Mouse (Mus musculus) liver, embryonic 11.5 days (tissue): ENCODE measurements around the gene Btc. TPM values are rescaled to one million over a fixed set of nuclear protein-coding genes. Genes with fewer than 3 reads are reported as not detected.

Experiments
- ATAC-seq: fragments of 200-750 bp; cut with Nextera tagmentation; replicated peaks from 2 replicates; pipeline ENCODE4 v1.8.0; 2017; ENCODE audit warnings: moderate number of reproducible peaks, mild to moderate bottlenecking, moderate TSS enrichment, moderate library complexity; ENCODE audit not compliant: low FRiP score
- DNase-seq: peaks from one replicate; pipeline ENCODE4 v3.0.0-alpha.2; 2017; ENCODE audit warnings: low spot score
- H3K27ac ChIP-seq: fragments of 300-500 bp; sonication (generic); 2 replicates; pipeline ENCODE4 v1.5.1; 2014; ENCODE audit warnings: mild to moderate bottlenecking, low read depth, low read length, control low read depth
- H3K27me3 ChIP-seq: fragments of 300-500 bp; sonication (generic); replicated peaks from 2 replicates; pipeline ENCODE4 v1.6.1; 2014; ENCODE audit warnings: low read length, mixed read lengths; ENCODE audit not compliant: control insufficient read depth, insufficient read depth
- H3K36me3 ChIP-seq: fragments of 300-500 bp; sonication (generic); 2 replicates; pipeline ENCODE4 v1.6.1; 2014; ENCODE audit warnings: mild to moderate bottlenecking, low read length, moderate library complexity, mixed read lengths; ENCODE audit not compliant: control insufficient read depth, insufficient read depth
- H3K4me1 ChIP-seq: fragments of 300-500 bp; sonication (generic); replicated peaks from 2 replicates; pipeline ENCODE4 v1.6.1; 2014; ENCODE audit warnings: low read length, mixed read lengths; ENCODE audit not compliant: control insufficient read depth, insufficient read depth
- H3K4me2 ChIP-seq: fragments of 300-500 bp; sonication (generic); 2 replicates; pipeline ENCODE4 v1.6.1; 2014; ENCODE audit warnings: mild to moderate bottlenecking, control low read depth, moderate library complexity
- H3K4me3 ChIP-seq: fragments of 300-500 bp; sonication (generic); 2 replicates; pipeline ENCODE4 v1.5.1; 2014; ENCODE audit warnings: low read depth, low read length, control low read depth
- H3K9ac ChIP-seq: fragments of 300-500 bp; sonication (generic); 2 replicates; pipeline ENCODE4 v1.6.1; 2014; ENCODE audit warnings: low read depth, low read length, control low read depth
- H3K9me3 ChIP-seq: fragments of 300-500 bp; sonication (generic); 2 replicates; pipeline ENCODE4 v1.6.1; 2016; ENCODE audit warnings: low read length, inconsistent platforms, mixed read lengths; ENCODE audit not compliant: control insufficient read depth
- WGBS: fragments of 180-500 bp; shearing (Covaris S2); extraction: QIAGEN DNeasy Blood & Tissue Kit; methylation state at CpG from one replicate; pipeline ENCODE4 v1.1.7; 2014; 5-methylcytosine and 5-hydroxymethylcytosine counted together
- polyA plus RNA-seq: library from polyadenylated mRNA; unstranded; fragments of >200 nt; fragmentation: Nextera tagmentation; extraction: Ambion mirVana; gene quantifications from 2 replicates; pipeline ENCODE4 v1.2.1, GENCODE M21; 2014

Btc gene
- polyA plus RNA-seq = 0.23 and 0.52 TPM in 2 replicates

DNA sequence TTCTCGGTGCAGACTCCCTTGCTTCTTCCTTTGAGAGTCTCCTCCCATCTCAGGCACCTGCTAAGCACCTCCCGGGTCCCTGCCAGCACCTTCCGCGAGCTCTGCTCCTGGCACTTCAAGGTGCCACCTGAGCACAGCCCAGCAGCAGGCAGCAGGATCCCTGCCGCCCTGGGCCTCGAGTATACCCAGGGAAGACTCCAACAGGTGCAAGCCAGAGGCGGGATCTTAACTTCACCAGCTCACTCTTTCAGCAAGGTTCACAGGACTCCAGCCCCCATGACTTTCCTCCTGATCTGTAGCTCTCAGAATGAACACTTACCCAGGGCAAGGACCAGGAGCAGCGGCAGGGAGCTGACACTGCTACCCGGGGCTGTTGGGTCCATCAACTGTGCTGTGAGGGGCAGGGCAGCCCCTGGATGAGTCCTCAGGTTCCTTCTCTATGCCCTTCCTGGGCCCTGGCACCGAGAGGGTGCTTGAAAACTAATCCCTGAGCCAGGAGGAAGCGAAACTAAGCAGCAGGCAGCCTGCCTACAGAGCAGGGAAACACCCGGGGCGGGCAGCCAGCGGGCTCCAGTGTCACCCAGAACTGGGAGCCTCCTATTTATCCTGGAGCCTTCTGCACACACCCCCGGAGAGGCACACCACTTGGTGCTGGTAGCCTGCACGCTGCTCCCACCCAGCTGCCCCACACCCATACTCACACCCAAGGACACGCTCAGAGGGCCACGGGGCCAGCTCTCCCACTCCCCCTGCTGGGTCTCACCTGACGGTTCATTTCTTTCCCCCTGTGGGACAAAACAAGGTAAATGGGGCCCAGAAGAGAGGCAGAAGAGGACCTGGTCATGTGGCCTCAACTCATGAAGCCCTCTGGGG, at the start of gene Btc:
Gene Btc, minus strand, starts transcription at position 656 of the 873 bp plus-strand sequence.
- peak within 1 kb of the TSS; percentile 46 for H3K9ac ChIP-seq
- H3K36me3 ChIP-seq = no peaks in the 10 kb centered on the region
- 14% methylated on average over 19 of the region's 19 CpGs for WGBS
- H3K4me1 ChIP-seq = no peaks in the 10 kb centered on the region
- ATAC-seq = peak; percentile 76
- peak within 1 kb of the TSS; percentile 74 for H3K4me2 ChIP-seq
- no peak within 1 kb of the TSS for H3K27ac ChIP-seq
- DNase-seq = peak; percentile 60
- H3K9me3 ChIP-seq = no peaks in the 10 kb centered on the region
- H3K4me3 ChIP-seq = peak within 1 kb of the TSS; percentile 48
- H3K27me3 ChIP-seq = no peaks in the 10 kb centered on the region

DNA sequence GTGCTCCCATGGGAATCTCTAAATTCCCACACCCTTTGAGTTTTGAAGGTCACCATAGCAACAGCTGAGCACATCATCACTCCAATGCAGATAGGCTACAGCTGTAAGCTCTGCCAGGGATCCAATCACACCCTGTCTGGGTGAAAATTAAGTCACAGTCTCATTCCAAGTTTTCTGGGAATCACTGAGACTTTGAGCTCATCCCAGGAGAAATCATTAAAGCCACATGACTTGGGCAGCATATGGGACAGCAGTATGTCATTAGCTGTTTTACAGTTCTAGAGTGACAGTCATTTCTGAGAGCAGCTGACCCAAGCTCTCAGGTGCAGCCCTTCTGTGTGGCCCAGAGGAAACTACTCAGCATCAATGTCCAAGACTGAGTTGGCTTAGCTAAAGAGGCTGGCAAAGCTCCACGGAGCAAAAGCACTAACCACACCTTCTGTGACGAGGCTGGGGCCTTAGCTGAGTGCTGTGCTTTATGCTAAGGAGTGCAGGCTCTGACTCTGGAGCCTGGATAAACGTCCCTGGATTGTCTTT, 42.3 kb upstream of the Btc start:
- Histone ChIP-seq H3K27ac (no peak overlapping the region), H3K36me3 (no peaks in the 10 kb centered on the region), H3K9me3 (no peaks in the 10 kb centered on the region), H3K4me2 (no peak overlapping the region), H3K27me3 (no peaks in the 10 kb centered on the region), H3K4me1 (no peaks in the 10 kb centered on the region), H3K4me3 (no peak overlapping the region), H3K9ac (no peak overlapping the region)
- ATAC-seq (no peak), DNase-seq (no peak)
- WGBS = 34% methylated on average over 3 of the region's 3 CpGs

DNA sequence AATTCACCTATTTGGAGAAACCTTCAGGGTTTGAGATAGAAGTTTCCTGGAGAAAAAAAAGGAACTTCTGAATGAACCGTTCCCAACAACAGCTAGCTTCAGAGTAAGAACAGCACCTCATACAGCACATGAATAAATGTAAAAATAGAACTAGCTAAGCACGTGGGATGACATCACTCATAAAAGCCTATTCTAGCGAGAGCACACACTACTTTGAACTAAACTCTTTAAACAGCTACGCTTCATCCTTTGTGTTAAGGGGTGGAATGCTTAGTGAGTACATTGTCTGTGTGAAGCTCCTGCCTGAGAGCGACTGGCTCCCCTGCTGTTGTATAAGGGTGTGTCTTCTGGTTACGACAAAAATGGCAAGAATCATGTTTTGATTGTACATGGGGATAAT, 33.8 kb upstream of the Btc start:
- WGBS = 67% methylated on average over 6 of the region's 6 CpGs

DNA sequence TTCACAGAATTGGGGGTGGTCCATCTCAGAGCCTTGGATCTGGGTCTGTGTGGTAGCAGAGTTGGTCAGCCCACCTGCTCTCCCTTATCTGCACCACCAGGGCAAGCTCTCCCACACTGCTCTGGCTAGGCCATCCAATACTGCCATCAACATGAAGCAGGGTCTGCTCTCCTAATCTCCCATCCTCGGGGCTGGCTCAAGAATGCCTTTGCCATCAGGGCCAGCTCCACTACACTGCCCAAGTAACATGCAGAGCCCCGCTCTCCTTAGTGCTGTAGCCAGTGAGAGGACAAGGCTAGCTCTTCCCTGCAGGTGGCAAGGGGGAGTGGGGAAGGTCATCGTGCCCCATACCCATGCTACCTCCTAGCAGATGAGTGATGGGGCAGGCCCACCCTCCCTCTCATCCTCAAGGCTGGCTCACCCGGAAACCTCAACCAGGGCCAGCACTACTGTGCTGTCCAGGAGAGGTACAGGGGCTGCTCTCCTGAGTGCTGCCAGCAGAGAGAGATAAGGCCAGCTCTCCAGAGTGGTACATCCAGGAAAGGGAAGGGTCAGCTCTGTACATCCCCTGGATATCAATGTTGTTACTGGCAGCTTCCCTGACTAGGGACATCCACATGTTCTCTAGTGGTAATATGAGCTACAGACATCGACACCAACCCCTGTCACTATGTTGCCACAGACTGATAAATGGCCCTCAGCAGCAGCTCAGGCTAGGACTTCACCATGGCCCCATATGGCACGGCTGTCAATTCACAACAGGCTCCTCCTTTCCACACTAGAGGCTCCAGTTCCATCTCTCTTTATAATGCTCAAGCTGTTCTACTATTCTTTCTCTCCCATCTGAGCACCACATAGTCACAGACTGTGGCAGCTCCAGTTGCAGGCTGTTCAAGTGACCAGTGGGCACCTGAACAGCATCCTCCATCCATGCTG, 32.2 kb upstream of the Btc start:
- Histone ChIP-seq H3K9me3 (no peaks in the 10 kb centered on the region), H3K4me1 (no peaks in the 10 kb centered on the region), H3K36me3 (no peaks in the 10 kb centered on the region), H3K4me2 (no peak overlapping the region), H3K27ac (no peak overlapping the region), H3K4me3 (no peak overlapping the region), H3K9ac (no peak overlapping the region), H3K27me3 (no peaks in the 10 kb centered on the region)
- WGBS = 64% methylated on average over 6 of the region's 6 CpGs
- no peak for DNase-seq
- ATAC-seq = no peak; the same call in 1 of the 2 replicates

More for the DNA sequence above, 33.8 kb upstream of the Btc start:
- ATAC-seq = no peak
- no peak for DNase-seq
- H3K4me2 ChIP-seq = no peak overlapping the region
- H3K4me3 ChIP-seq = no peak overlapping the region
- no peaks in the 10 kb centered on the region for H3K27me3 ChIP-seq
- no peak overlapping the region for H3K27ac ChIP-seq
- H3K36me3 ChIP-seq = no peaks in the 10 kb centered on the region
- H3K4me1 ChIP-seq = no peaks in the 10 kb centered on the region
- no peak overlapping the region for H3K9ac ChIP-seq
- H3K9me3 ChIP-seq = no peaks in the 10 kb centered on the region

DNA sequence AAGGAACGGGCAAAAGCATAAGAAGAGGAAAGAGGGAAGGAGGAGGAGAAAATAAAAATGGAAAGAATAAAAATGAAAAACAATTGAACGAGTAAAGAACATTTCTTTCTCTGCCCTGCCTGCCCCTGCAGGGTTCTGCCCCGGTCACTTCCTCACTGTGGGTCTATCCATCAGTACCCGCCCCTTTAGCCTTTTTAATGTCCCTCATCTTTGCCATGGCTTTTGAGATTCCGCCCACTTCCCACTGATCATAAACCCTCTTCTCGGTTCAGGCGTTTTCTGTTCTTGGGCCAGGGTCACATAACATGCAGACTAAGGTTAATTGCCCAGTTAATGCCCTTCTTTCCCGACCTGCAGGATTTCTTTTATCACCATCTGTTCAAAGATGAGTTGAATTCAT, 25.8 kb upstream of the Btc start:
- no peak overlapping the region for H3K27ac ChIP-seq
- H3K27me3 ChIP-seq = no peaks in the 10 kb centered on the region
- H3K4me3 ChIP-seq = no peak overlapping the region
- H3K36me3 ChIP-seq = no peaks in the 10 kb centered on the region
- H3K9me3 ChIP-seq = no peaks in the 10 kb centered on the region
- ATAC-seq (no peak), DNase-seq (no peak)
- no peaks in the 10 kb centered on the region for H3K4me1 ChIP-seq
- no peak overlapping the region for H3K9ac ChIP-seq
- H3K4me2 ChIP-seq = no peak overlapping the region
- 70% methylated on average over 8 of the region's 8 CpGs for WGBS

DNA sequence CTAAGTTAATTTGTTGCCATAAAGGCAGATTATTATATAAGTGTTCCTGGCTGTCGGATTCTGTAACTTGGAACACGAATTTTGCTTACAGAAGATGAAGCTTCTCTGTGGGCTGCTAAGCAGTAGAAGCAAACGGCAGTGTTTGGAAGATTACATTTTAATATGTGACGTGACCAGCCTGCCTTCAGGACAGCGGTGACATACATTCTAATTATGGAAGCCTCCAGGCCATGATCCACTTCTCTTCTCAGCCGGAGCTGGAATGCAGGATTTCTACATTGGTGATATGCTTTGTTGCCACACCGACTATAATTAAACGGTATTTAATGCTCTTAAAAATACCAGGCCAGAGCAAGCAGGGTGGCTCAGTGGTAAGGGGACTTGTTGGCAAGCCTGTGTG, 11.0 kb upstream of the Btc start:
- Histone ChIP-seq H3K36me3 (no peaks in the 10 kb centered on the region), H3K9me3 (no peaks in the 10 kb centered on the region), H3K27me3 (no peaks in the 10 kb centered on the region), H3K4me3 (no peak overlapping the region), H3K4me1 (no peaks in the 10 kb centered on the region), H3K27ac (no peak overlapping the region), H3K9ac (no peak overlapping the region), H3K4me2 (no peak overlapping the region)
- no peak for DNase-seq
- no peak for ATAC-seq
- WGBS = 88% methylated on average over 8 of the region's 8 CpGs

GRCm38 (mm10) chr5:91404263-91404662, 1.5 kb upstream of the Btc start:
- no peaks in the 10 kb centered on the region for H3K36me3 ChIP-seq
- peak; percentile 87 for ATAC-seq
- H3K27me3 ChIP-seq = no peaks in the 10 kb centered on the region
- no peak overlapping the region for H3K27ac ChIP-seq
- no peaks in the 10 kb centered on the region for H3K4me1 ChIP-seq
- no peak for DNase-seq
- no peaks in the 10 kb centered on the region for H3K9me3 ChIP-seq
- WGBS = 70% methylated on average over 5 of the region's 5 CpGs
- no peak overlapping the region for H3K4me2 ChIP-seq
- H3K9ac ChIP-seq = no peak overlapping the region
- H3K4me3 ChIP-seq = no peak overlapping the region

DNA sequence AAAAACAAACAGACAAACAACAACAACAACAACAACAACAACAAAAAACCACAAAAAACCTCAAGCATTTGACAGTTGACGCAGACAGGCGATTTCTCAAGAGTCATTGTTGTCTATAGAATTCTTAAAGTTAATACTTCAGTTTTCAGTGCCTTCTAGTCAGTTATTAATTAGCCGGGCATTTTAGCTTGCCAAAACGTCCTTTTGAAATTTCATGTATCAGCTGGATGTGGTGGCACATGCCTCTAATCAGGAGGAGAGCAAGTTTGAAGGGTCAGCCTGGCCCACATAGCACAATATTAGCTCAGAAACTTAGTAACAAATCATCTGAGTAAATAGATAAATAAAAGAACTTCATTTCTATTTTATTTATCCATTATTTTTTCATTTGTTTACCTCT, 487 bp upstream of the Btc start:
- WGBS = 80% methylated on average over 4 of the region's 4 CpGs
- Histone ChIP-seq H3K36me3 (no peaks in the 10 kb centered on the region), H3K27ac (no peak overlapping the region), H3K4me2 (no peak overlapping the region), H3K9me3 (no peaks in the 10 kb centered on the region), H3K9ac (no peak overlapping the region), H3K4me1 (no peaks in the 10 kb centered on the region), H3K27me3 (no peaks in the 10 kb centered on the region), H3K4me3 (no peak overlapping the region)
- DNase-seq = no peak
- no peak for ATAC-seq
